Mouse (Mus musculus): ENCODE measurements at regions not wholly inside any gene's neighbourhood (a gene's known extent, or its start where the extent isn't known, plus 50 kb on each side); places are given as distances from the start of the nearest gene placed in this dataset.

GRCm38 (mm10) chr7:70032857-70033256 is 333.7 kb downstream of the Nr2f2 start:
- intact Hi-C loops (cut with DNase I) = no loop called here
- no peak for DNase-seq (ENCODE audit: low spot score)

- no peak for DNase-seq (ENCODE audit: low spot score)
- intact Hi-C loops (cut with DNase I) = no loop called here
Observed at GRCm38 (mm10) chr7:70029311-70029710, 337.2 kb downstream of the Nr2f2 start.

- intact Hi-C loops (cut with DNase I) = no loop called here
Observed at GRCm38 (mm10) chr7:70025527-70025926, 341.0 kb downstream of the Nr2f2 start.

GRCm38 (mm10) chr7:70016611-70017010 is 349.9 kb downstream of the Nr2f2 start:
- no peak for DNase-seq (ENCODE audit: low spot score)
- intact Hi-C loops (cut with DNase I) = no loop called here

More at GRCm38 (mm10) chr7:70025527-70025926, 341.0 kb downstream of the Nr2f2 start:
- no peak for DNase-seq (ENCODE audit: low spot score)

GRCm38 (mm10) chr7:70003200-70003986 is 363.1 kb downstream of the Nr2f2 start:
- intact Hi-C loops (cut with DNase I) = no loop called here
- no peak for DNase-seq (ENCODE audit: low spot score)

- intact Hi-C loops (cut with DNase I) = no loop called here
- no peak for DNase-seq (ENCODE audit: low spot score)
Observed at GRCm38 (mm10) chr7:69998756-69999155, 367.8 kb downstream of the Nr2f2 start.

GRCm38 (mm10) chr7:69994540-69995303 is 371.8 kb downstream of the Nr2f2 start:
- intact Hi-C loops (cut with DNase I) = no loop called here
- DNase-seq (ENCODE audit: low spot score) = no peak

- intact Hi-C loops (cut with DNase I) = no loop called here
Observed at GRCm38 (mm10) chr7:69992383-69993327, 373.9 kb downstream of the Nr2f2 start.

GRCm38 (mm10) chr7:69991982-69992381 is 374.6 kb downstream of the Nr2f2 start:
- intact Hi-C loops (cut with DNase I) = no loop called here
- DNase-seq (ENCODE audit: low spot score) = no peak

More at GRCm38 (mm10) chr7:69992383-69993327, 373.9 kb downstream of the Nr2f2 start:
- no peak for DNase-seq (ENCODE audit: low spot score)

GRCm38 (mm10) chr7:69988704-69989103 is 377.8 kb downstream of the Nr2f2 start:
- intact Hi-C loops (cut with DNase I) = no loop called here
- no peak for DNase-seq (ENCODE audit: low spot score)

- intact Hi-C loops (cut with DNase I) = no loop called here
- DNase-seq (ENCODE audit: low spot score) = no peak
Observed at GRCm38 (mm10) chr7:69981301-69981700, 385.2 kb downstream of the Nr2f2 start.

- intact Hi-C loops (cut with DNase I) = no loop called here
- no peak for DNase-seq (ENCODE audit: low spot score)
Observed at GRCm38 (mm10) chr7:69976369-69976768, 390.2 kb downstream of the Nr2f2 start.

GRCm38 (mm10) chr7:69964002-69964401 is 402.5 kb downstream of the Nr2f2 start:
- no peak for DNase-seq (ENCODE audit: low spot score)
- intact Hi-C loops (cut with DNase I) = no loop called here

GRCm38 (mm10) chr7:69950221-69950670 is 416.3 kb downstream of the Nr2f2 start:
- DNase-seq (ENCODE audit: low spot score) = no peak
- intact Hi-C loops (cut with DNase I) = no loop called here

- DNase-seq (ENCODE audit: low spot score) = no peak
- intact Hi-C loops (cut with DNase I) = no loop called here
Observed at GRCm38 (mm10) chr7:69949647-69950121, 416.9 kb downstream of the Nr2f2 start.

GRCm38 (mm10) chr7:69946396-69946795 is 420.1 kb downstream of the Nr2f2 start:
- intact Hi-C loops (cut with DNase I) = no loop called here
- DNase-seq (ENCODE audit: low spot score) = no peak

- no peak for DNase-seq (ENCODE audit: low spot score)
- intact Hi-C loops (cut with DNase I) = no loop called here
Observed at GRCm38 (mm10) chr7:69941881-69942280, 424.7 kb downstream of the Nr2f2 start.

GRCm38 (mm10) chr7:69925261-69925660 is 441.3 kb downstream of the Nr2f2 start:
- intact Hi-C loops (cut with DNase I) = no loop called here
- no peak for DNase-seq (ENCODE audit: low spot score)

- DNase-seq (ENCODE audit: low spot score) = no peak
- intact Hi-C loops (cut with DNase I) = no loop called here
Observed at GRCm38 (mm10) chr7:69924551-69924950, 442.0 kb downstream of the Nr2f2 start.

GRCm38 (mm10) chr7:69911760-69912159 is 454.8 kb downstream of the Nr2f2 start:
- no peak for DNase-seq (ENCODE audit: low spot score)
- intact Hi-C loops (cut with DNase I) = no loop called here

All from heart, postnatal 25 days (tissue).